Comparison of ENCODE assay signal across 8 mouse cellular contexts in the genomic region with DNA sequence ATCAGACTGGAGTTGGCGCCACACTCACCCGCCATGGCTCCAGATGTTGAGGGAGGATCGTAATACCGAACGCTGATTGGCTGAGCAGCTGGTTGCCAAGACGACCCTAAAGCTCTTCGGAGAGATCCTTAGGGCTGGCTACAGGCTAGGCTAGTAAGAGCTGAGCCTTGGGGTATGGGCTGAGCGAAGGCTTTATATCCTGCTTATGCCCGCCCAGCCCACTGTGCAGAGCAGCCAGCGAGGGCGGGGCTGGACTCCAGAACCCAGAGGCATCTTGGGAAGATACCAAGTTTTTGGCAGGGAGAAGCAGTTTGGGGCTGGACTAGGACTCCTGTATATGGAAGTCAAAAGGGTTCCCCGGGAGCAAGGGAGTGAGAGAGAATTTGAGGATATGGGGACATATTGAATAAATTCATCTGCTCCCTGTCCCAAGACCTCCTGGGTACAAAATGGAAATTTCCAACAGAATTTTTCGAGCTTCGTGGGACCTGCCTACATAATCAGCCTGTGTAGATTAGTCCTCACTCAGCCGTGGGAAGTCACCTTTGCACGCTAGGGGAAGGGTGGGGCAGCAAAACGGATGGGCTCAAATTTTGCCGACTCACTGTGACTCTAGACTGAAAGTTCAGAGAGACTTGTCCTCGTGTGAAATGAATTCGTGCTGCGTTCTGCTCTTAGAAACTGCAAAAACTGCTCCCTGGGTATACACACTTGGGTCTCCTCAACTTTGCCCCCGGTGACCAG. TPM values are rescaled to one million over a fixed set of nuclear protein-coding genes. Genes with fewer than 3 reads are reported as not detected.
DNase-seq lines count a peak whose midpoint lies in the region; ATAC-seq lines count a peak whose summit lies in the region.

A gene (minus strand): TSS at position 169 of the 744 bp plus-strand sequence.

- peak; percentile 52 to 63 for DNase-seq in adrenal gland, adult 18-20 months (ENCODE audit: low spot score in 2 of 2)
- peak; percentile 94 for DNase-seq in embryo, embryonic 10.5 days (ENCODE audit: low spot score)
- peak; percentile 78 for DNase-seq in gastrocnemius, postnatal 14 days
- DNase-seq in induced T-regulatory cell, adult 2 months (ENCODE audit: low read depth), result peak; percentile 74
- DNase-seq in left cerebral cortex, adult 8-10 months (ENCODE audit: low spot score in 2 of 2), result peak; percentile 36 to 61
- DNase-seq in right cerebral cortex, adult 2 months (ENCODE audit: low spot score in 2 of 2), result peak; percentile 51 to 65
- peak; percentile 18 for DNase-seq in urinary bladder, postnatal 10 days (ENCODE audit: low spot score)

- peak; percentile 90 for ATAC-seq in megakaryocyte, adult 5-6 weeks (ENCODE audit: poor library complexity, severe bottlenecking)

- intact Hi-C loops in gastrocnemius, postnatal 14 days (cut with DNase I; ENCODE audit: low total_unique reads), result no loop called here

RNA-seq across cellular contexts. Expression of the gene that starts here (rescaled TPM):
- total RNA-seq in adrenal gland, adult 18-20 months (2021), result 1 to 10 TPM; 6.0 to 6.2 TPM
- total RNA-seq in gastrocnemius, postnatal 14 days (2021), result 1 to 10 TPM; 3.9 to 4.5 TPM
- total RNA-seq in left cerebral cortex, adult 8-10 months (2022), result 1 to 10 TPM; 5.2 to 7.8 (median 6.7) TPM
- 1.6 and 2.0 TPM in 2 replicates for total RNA-seq in megakaryocyte, adult 5-6 weeks (2015)
- total RNA-seq in megakaryocyte, adult 5-6 weeks (2017), result 1.7 and 2.4 TPM in 2 replicates

Comparison
In these comparisons a context has a peak if more than half of its experiments do, and no peak if none do; other contexts are left out.
1. Peak in every context shown above with its lines: DNase-seq and ATAC-seq.
2. DNase-seq: peak in every context shown above with its lines; median percentile 94 in embryo, embryonic 10.5 days; 78 in gastrocnemius, postnatal 14 days; 74 in induced T-regulatory cell, adult 2 months; 58 in right cerebral cortex, adult 2 months; 58 in adrenal gland, adult 18-20 months; 48 in left cerebral cortex, adult 8-10 months; 18 in urinary bladder, postnatal 10 days.